Mouse (Mus musculus): Measurements from ENCODE around the gene Tle2.

GRCm38 (mm10) chr10:81598342-81598741 is 24.0 kb downstream of the Tle2 start:
- TF ChIP-seq CTCF (IDR thresholded peaks at IDR 0.05; ENCODE audit: insufficient read depth, low read length), result no peak
- TF ChIP-seq POLR2A (IDR thresholded peaks at IDR 0.05; ENCODE audit: borderline replicate concordance, extremely low read depth, low read depth, low read length), result no peak
